Mouse (Mus musculus) pancreas, adult 10 weeks (tissue): ENCODE measurements around the gene Snx30. TPM values are rescaled to one million over a fixed set of nuclear protein-coding genes. Genes with fewer than 3 reads are reported as not detected.

Experiments
- polyA plus RNA-seq: library from polyadenylated mRNA; stranded (reverse); fragments of 350-450 nt; fragmentation: Illumina TruSeq; extraction: RNeasy Lipid Tissue Mini Kit (QIAGEN cat#74804); gene quantifications from one replicate; pipeline ENCODE4 v1.2.3, GENCODE M21; 2015; ENCODE audit warnings: low read depth, low replicate concordance; ENCODE audit not compliant: insufficient read depth

Snx30 gene
- polyA plus RNA-seq, result 3.2 TPM

DNA sequence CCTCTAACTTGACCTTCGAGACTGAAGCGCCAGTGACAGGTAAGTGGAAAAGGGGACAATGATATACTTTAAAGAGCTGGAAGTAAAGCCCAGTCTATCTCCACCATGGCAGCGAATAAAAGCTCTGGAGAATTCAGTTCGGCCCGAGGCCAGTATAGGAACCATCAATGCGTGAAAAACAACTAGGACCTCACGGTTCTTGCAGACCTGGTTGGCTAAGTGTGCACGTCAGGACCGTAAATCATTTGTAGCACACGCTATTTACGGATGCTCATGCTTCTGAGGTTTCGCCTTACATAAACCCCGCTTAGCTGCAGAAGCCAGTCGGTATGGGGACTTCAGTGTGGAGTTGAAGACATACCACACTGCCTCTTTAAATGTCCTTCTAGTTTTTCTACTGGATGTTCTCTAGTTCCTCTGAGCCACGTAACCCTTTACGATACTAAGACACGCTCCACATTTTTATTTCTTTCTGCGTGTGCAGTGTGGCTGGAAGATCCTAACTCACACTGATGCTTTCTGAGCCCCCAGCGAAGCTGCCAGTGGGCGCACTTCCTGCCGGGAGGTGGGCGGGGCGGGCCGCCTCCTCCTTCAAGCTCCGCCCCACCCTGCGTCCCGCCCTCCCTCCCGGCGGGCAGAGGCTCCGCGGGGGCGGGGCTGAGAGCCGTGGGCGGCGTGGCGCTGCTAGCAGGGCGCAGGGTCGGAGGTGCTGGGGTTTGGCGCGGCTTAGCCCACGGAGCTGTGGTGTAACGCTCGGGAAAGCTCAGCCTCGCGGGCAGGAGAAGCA, at the start of gene Snx30:
TSS of gene Snx30 (plus strand) at position 660 of the 787 bp plus-strand sequence.

DNA sequence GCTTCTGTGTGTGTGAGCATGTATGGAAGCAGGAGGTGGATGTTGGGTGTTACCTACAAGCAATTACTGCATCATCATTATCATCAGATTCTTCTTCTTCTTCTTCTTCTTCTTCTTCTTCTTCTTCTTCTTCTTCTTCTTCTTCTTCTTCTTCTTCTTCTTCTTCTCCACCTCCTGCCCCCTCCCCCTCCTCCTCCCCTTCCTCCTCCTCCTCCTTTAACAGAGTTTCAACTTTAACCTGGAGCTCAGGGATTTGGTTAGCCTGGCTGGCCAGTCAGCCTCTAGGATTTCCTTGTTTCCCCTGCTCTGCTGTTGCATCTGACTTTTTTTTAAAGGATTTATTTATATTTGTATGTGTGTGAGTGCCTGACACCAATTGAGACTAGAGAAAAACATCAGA, 4.2 kb upstream of the Snx30 start, which contains the start of gene Inip:
TSS of gene Inip (minus strand) at position 101 of the 400 bp plus-strand sequence.

DNA sequence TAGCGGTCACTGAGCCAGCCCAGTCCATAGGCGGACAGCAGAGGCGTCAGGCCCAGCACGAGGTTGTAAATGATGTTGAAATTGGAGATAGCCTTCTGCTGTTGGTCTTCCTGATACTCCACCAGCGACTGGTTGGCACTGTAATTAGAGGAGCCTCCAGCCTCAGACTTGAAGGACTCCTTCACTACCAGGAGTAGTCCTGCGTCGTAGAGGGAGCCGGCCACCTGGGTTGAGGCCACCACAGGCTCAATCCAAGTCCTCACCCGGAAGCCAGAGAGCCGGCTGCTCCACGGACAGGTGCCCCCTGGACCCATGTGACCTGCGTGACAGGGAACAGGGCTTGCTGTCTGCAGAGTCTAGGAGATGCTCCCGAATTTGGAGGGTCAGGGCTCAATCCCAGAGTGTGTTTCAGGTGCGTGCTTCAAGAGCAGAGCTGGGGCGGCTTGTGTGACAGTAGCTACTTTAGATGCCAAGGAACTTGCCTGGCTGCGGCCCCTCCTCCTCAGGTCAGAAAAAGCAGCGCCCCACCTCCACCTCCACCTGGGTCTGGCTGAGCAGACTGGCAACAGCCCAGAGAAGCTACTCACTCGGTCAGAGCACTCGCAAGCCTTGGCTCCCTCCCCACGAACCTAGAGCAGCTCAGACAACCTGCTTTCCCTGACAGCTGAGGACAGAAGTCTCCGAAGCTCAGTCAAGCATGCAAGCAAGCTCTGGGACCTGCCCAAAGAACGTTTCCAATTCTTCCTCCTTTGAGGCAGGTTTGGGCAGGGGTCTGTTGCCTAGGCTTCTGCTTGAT, 109.2 kb downstream of the Snx30 start, which contains the start of gene Slc46a2:
TSS of gene Slc46a2 (minus strand) at position 449 of the 796 bp plus-strand sequence.

Other genes with a start within 250 kb of the Snx30 start
- gene Hsdl2, start 224.3 kb upstream of the Snx30 start, polyA plus RNA-seq, result 4.8 TPM
- 0.70 TPM for gene E130308A19Rik, start 179.6 kb upstream of the Snx30 start, polyA plus RNA-seq
- 3.5 TPM for gene Inip, start 4.3 kb upstream of the Snx30 start, polyA plus RNA-seq
- gene Slc46a2, start 109.2 kb downstream of the Snx30 start, polyA plus RNA-seq, result not detected
- not detected for gene Mup4, start 154.9 kb downstream of the Snx30 start, polyA plus RNA-seq
- gene Mup6, start 158.5 kb downstream of the Snx30 start, polyA plus RNA-seq, result not detected